Mouse (Mus musculus): ENCODE results near the gene Olfr358.

Gene Olfr358

GRCm38 (mm10) chr2:37009235-37009634 is at the start of gene Olfr358:
Gene Olfr358 (minus strand): TSS chr2:37009335.
- no peak for DNase-seq (ENCODE audit: low read depth, low spot score)

- DNase-seq (ENCODE audit: low read depth, low spot score), result no peak
Measured at GRCm38 (mm10) chr2:36997030-36997429, 12.1 kb downstream of the Olfr358 start.

GRCm38 (mm10) chr2:36993527-36993926 is 15.6 kb downstream of the Olfr358 start, which contains the start of gene Olfr357:
Gene Olfr357 (plus strand): TSS chr2:36993827.
- DNase-seq (ENCODE audit: low read depth, low spot score), result no peak

All from telencephalon, adult 2 months (tissue).